Mouse (Mus musculus) kidney, adult 2 months (tissue): ENCODE measurements around the gene Cyp2b19. TPM values are rescaled to one million over a fixed set of nuclear protein-coding genes. Genes with fewer than 3 reads are reported as not detected.

Source experiments
- DNase-seq: peaks from one replicate; pipeline ENCODE4 v3.0.0; 2021
- H3K27ac ChIP-seq: fragments of 200-500 bp; 2 replicates; pipeline ENCODE4 v1.5.1; 2012; ENCODE audit warnings: low read depth, low read length, control low read depth, inconsistent platforms; ENCODE audit not compliant: insufficient read depth
- H3K27me3 ChIP-seq: fragments of 200-500 bp; replicated peaks from 2 replicates; pipeline ENCODE4 v1.6.1; 2012; ENCODE audit warnings: mild to moderate bottlenecking, moderate library complexity, low read length, inconsistent platforms; ENCODE audit not compliant: control insufficient read depth, insufficient read depth
- H3K36me3 ChIP-seq: fragments of 200-500 bp; 2 replicates; pipeline ENCODE4 v1.6.1; 2012; ENCODE audit warnings: mild to moderate bottlenecking, moderate library complexity, low read length, inconsistent platforms; ENCODE audit not compliant: control insufficient read depth, insufficient read depth
- H3K4me1 ChIP-seq: fragments of 200-500 bp; 2 replicates; pipeline ENCODE4 v1.6.1; 2011; ENCODE audit warnings: low read length; ENCODE audit not compliant: control insufficient read depth, insufficient read depth
- H3K4me3 ChIP-seq: fragments of 200-500 bp; 2 replicates; pipeline ENCODE4 v1.5.1; 2011; ENCODE audit warnings: mild to moderate bottlenecking, low read depth, low read length, control low read depth; ENCODE audit not compliant: insufficient read depth
- CTCF ChIP-seq: fragments of 200-500 bp; conservative IDR thresholded peaks from 2 replicates; pipeline ENCODE4 v1.5.1; 2011; ENCODE audit warnings: low read depth, mild to moderate bottlenecking, control low read depth, low read length, moderate library complexity, mixed read lengths; ENCODE audit not compliant: insufficient read depth, insufficient read length
- POLR2A ChIP-seq: fragments of 200-500 bp; IDR thresholded peaks from one replicate; pipeline ENCODE4 v1.6.1; 2011; ENCODE audit warnings: low read depth, low read length, control low read depth
- WGBS: fragments of 180-500 bp; shearing (Covaris S2); methylation state at CpG from one replicate; pipeline ENCODE4 v1.1.7; 2018; 5-methylcytosine and 5-hydroxymethylcytosine counted together
- polyA plus RNA-seq: library from polyadenylated mRNA; depleted of rRNA; stranded (reverse); fragments of >200 nt; gene quantifications from 2 replicates; pipeline ENCODE4 v1.2.3, GENCODE M21; 2012

The Cyp2b19 gene
- polyA plus RNA-seq, 1 experiment: not detected

- WGBS: 77% methylated on average over 3 of the region's 3 CpGs
- Histone ChIP-seq H3K27me3 (no peaks in the 10 kb centered on the region), H3K36me3 (no peaks in the 10 kb centered on the region), H3K27ac (no peak overlapping the region), H3K4me1 (no peaks in the 10 kb centered on the region), H3K4me3 (no peak overlapping the region)
- no peak for TF ChIP-seq CTCF
- no peak for TF ChIP-seq POLR2A
- peak; percentile 48 for DNase-seq
Measured at GRCm38 (mm10) chr7:26772866-26773586, 16.1 kb downstream of the Cyp2b19 start.

DNA sequence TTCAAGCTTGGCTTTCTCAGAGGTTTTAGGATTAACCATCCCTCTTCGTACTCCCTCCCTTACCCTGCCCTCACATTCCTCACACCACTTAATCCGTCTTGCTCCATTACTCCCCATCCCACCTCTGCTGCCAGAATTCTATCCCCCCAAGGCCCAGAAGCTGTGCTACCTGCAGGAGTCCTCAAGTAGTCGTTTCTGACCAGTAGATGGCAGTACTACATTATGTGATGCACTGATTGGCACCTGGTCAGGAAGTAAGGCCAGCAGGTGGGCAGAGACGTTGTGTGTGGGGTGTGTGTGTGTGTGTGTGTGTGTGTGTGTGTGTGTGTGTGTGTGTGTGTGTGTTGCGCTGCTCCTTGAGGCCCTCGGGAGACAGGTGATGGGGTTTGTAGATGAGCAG lies 18.9 kb downstream of the Cyp2b19 start:
- H3K4me1 ChIP-seq: no peaks in the 10 kb centered on the region; the same call in 1 of the 2 replicates
- DNase-seq: peak; percentile 60

GRCm38 (mm10) chr7:26777806-26778205 lies 20.9 kb downstream of the Cyp2b19 start:
- peaks cover under 1% of the 10 kb centered on the region; the same call in 1 of the 2 replicates for H3K4me1 ChIP-seq
- H3K36me3 ChIP-seq: no peaks in the 10 kb centered on the region
- no peak overlapping the region for H3K4me3 ChIP-seq
- WGBS: 35% methylated on average over 2 of the region's 2 CpGs
- no peak for TF ChIP-seq POLR2A
- 0 out of 2 replicates have a peak, but pooled peaks have one; percentile 17 for TF ChIP-seq CTCF
- H3K27ac ChIP-seq: no peak overlapping the region
- DNase-seq: peak; percentile 13
- no peaks in the 10 kb centered on the region for H3K27me3 ChIP-seq

More for the DNA sequence above, 18.9 kb downstream of the Cyp2b19 start:
- H3K27ac ChIP-seq: no peak overlapping the region
- no peak overlapping the region for H3K4me3 ChIP-seq
- no peaks in the 10 kb centered on the region for H3K36me3 ChIP-seq
- TF ChIP-seq CTCF: peak; percentile 77
- no peak for TF ChIP-seq POLR2A
- 16% methylated on average over 6 of the region's 6 CpGs for WGBS
- H3K27me3 ChIP-seq: no peaks in the 10 kb centered on the region

DNA sequence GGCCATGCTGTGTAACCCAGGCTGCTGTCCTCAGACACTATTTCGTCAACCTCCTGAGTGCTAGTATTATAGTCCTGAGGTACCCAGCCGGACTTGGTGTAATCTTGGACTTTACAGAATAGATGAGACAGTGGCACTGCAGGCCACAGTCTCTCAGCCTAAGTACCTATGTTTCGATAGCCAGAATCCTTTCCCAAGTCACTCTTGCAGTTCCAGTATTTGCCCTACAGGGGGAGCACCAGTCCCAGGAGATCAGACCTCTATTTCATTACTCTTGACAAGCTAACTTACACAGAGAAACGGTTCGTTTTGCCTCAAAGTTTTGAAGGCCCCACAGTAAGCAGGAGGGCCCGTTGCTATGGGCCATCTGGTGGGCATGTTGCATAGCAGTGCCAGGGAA lies 21.5 kb downstream of the Cyp2b19 start:
- WGBS: 31% methylated on average over 6 of the region's 6 CpGs
- Histone ChIP-seq H3K27ac (no peak overlapping the region), H3K4me1 (peaks cover 4% of the 10 kb centered on the region; the same call in 1 of the 2 replicates), H3K4me3 (no peak overlapping the region), H3K27me3 (no peaks in the 10 kb centered on the region), H3K36me3 (no peaks in the 10 kb centered on the region)
- DNase-seq: peak; percentile 81
- peak; percentile 78 for TF ChIP-seq CTCF
- TF ChIP-seq POLR2A: no peak

DNA sequence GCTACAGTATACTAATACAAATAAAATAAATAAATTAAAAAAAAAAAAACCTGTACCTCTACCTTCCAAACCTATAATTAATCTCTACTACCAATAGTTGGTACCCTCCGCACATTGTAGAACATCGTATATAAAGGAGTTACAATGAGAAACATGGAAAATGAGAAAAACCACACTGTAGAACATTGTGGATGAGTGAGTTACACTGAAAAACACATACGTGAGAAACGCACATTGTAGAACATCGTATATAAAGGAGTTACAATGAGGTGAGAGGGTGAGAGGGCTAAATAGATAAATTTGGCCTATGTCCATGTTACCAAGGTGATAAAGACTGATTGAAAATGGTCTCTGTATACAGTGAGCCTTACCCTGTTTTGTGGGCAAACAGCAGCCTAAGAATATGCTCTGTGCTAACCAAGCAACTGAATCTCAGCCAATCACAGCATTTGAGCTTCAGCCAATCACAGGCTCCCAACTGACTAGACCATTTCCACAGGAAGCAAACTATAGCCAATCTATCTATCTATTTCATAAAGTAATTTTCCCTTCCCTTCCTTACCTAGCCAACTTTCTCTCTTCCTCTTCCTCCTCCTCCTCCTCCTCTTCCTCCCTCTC lies 23.0 kb downstream of the Cyp2b19 start:
- Histone ChIP-seq H3K4me1 (peaks cover 11% of the 10 kb centered on the region; the same call in 1 of the 2 replicates), H3K4me3 (no peak overlapping the region), H3K36me3 (no peaks in the 10 kb centered on the region), H3K27me3 (no peaks in the 10 kb centered on the region), H3K27ac (no peak overlapping the region)
- no peak for DNase-seq
- 80% methylated on average over 5 of the region's 5 CpGs for WGBS
- no peak for TF ChIP-seq CTCF
- TF ChIP-seq POLR2A: no peak

DNA sequence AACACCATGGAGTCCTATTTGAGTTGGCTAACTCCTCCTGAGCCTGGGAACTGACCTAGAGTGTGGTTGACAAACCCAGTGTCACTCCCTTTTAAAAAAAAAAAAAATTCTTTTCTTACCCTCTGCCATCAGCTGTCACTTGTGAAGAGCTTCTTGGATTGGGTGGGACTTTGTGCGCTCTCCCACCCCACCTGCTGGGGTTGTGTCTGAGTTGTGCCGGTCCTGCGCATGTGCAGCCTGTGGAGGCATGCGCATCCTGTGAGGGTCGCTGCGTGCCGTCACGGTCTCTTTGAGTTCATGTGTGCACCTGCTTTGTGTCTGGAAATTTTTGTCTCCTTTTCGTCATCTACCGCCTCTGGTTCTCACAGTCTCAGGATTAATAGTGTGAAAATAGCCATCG lies 23.6 kb downstream of the Cyp2b19 start:
- 24% methylated on average over 11 of the region's 11 CpGs for WGBS
- H3K4me1 ChIP-seq: peaks cover 11% of the 10 kb centered on the region; the same call in 1 of the 2 replicates
- H3K4me3 ChIP-seq: no peak overlapping the region
- no peak overlapping the region for H3K27ac ChIP-seq
- DNase-seq: no peak
- no peaks in the 10 kb centered on the region for H3K36me3 ChIP-seq
- TF ChIP-seq CTCF (no peak), POLR2A (no peak)
- no peaks in the 10 kb centered on the region for H3K27me3 ChIP-seq
